Mouse (Mus musculus) kidney, embryonic 15.5 days (tissue): ENCODE data around the gene Ngfr. TPM values are rescaled to one million over a fixed set of nuclear protein-coding genes. Genes with fewer than 3 reads are reported as not detected.
A peak's percentile ranks its signal among the peaks of the same experiment; 100 is the strongest.

Source experiments
- ATAC-seq: fragments of 200-750 bp; cut with Nextera tagmentation; replicated peaks from 2 replicates; pipeline ENCODE4 v1.8.0; 2017; ENCODE audit warnings: moderate TSS enrichment; ENCODE audit not compliant: low FRiP score
- H3K27ac ChIP-seq: fragments of 300-500 bp; sonication (generic); 2 replicates; pipeline ENCODE4 v1.5.1; 2015; ENCODE audit warnings: mild to moderate bottlenecking, inconsistent platforms
- H3K27me3 ChIP-seq: fragments of 300-500 bp; sonication (generic); 2 replicates; pipeline ENCODE4 v1.6.1; 2015; ENCODE audit warnings: inconsistent platforms
- H3K36me3 ChIP-seq: fragments of 300-500 bp; sonication (generic); 2 replicates; pipeline ENCODE4 v1.6.1; 2015; ENCODE audit warnings: inconsistent platforms
- H3K4me1 ChIP-seq: fragments of 300-500 bp; sonication (generic); 2 replicates; pipeline ENCODE4 v1.6.1; 2015; ENCODE audit warnings: inconsistent platforms
- H3K4me2 ChIP-seq: fragments of 300-500 bp; sonication (generic); 2 replicates; pipeline ENCODE4 v1.6.1; 2015; ENCODE audit warnings: moderate library complexity, mild to moderate bottlenecking, inconsistent platforms
- H3K4me3 ChIP-seq: fragments of 300-500 bp; sonication (generic); replicated peaks from 2 replicates; pipeline ENCODE4 v1.5.1; 2015; ENCODE audit warnings: mild to moderate bottlenecking, inconsistent platforms
- H3K9ac ChIP-seq: fragments of 300-500 bp; sonication (generic); 2 replicates; pipeline ENCODE4 v1.6.1; 2015; ENCODE audit warnings: mild to moderate bottlenecking, inconsistent platforms
- H3K9me3 ChIP-seq: fragments of 300-500 bp; sonication (generic); replicated peaks from 2 replicates; pipeline ENCODE4 v1.6.1; 2016; ENCODE audit warnings: inconsistent platforms
- WGBS: fragments of 180-500 bp; shearing (Covaris S2); methylation state at CpG from one replicate; pipeline ENCODE4 v1.1.7; 2015; ENCODE audit warnings: mixed read lengths; 5-methylcytosine and 5-hydroxymethylcytosine counted together
- polyA plus RNA-seq: library from polyadenylated mRNA; unstranded; fragments of >200 nt; fragmentation: Nextera tagmentation; extraction: Ambion mirVana; gene quantifications from 2 replicates; pipeline ENCODE4 v1.2.1, GENCODE M21; 2015

Gene Ngfr
- polyA plus RNA-seq, 1 experiment from 2014 or later = 28.7 TPM

- Histone ChIP-seq H3K9ac (no peak overlapping the region), H3K9me3 (0 out of 2 replicates have a peak, but pooled peaks cover 3% of the 10 kb centered on the region), H3K4me1 (peaks cover 22% of the 10 kb centered on the region), H3K36me3 (no peaks in the 10 kb centered on the region), H3K4me2 (no peak overlapping the region), H3K27ac (no peak overlapping the region), H3K27me3 (peaks cover 4% of the 10 kb centered on the region; the same call in 1 of the 2 replicates), H3K4me3 (no peak overlapping the region)
- 74% methylated on average over 3 of the region's 3 CpGs for whole genome bisulfite sequencing
- ATAC-seq = no peak
These were observed 26.8 kb downstream of the Ngfr start for GRCm38 (mm10) chr11:95560773-95561172.

GRCm38 (mm10) chr11:95559761-95560160 lies 27.8 kb downstream of the Ngfr start:
- no peak for ATAC-seq
- H3K36me3 ChIP-seq = no peaks in the 10 kb centered on the region
- H3K9ac ChIP-seq = no peak overlapping the region
- no peak overlapping the region for H3K4me3 ChIP-seq
- no peak overlapping the region for H3K27ac ChIP-seq
- H3K4me2 ChIP-seq = no peak overlapping the region
- H3K27me3 ChIP-seq = peaks cover 4% of the 10 kb centered on the region; the same call in 1 of the 2 replicates
- H3K9me3 ChIP-seq = 0 out of 2 replicates have a peak, but pooled peaks cover 3% of the 10 kb centered on the region
- peaks cover 30% of the 10 kb centered on the region for H3K4me1 ChIP-seq
- WGBS = 59% methylated on average over 2 of the region's 2 CpGs

GRCm38 (mm10) chr11:95557719-95558118 lies 29.8 kb downstream of the Ngfr start:
- WGBS = 54% methylated on average over 6 of the region's 6 CpGs
- Histone ChIP-seq H3K4me2 (no peak overlapping the region), H3K36me3 (no peaks in the 10 kb centered on the region), H3K4me1 (peaks cover 28% of the 10 kb centered on the region), H3K9me3 (no peaks in the 10 kb centered on the region), H3K27ac (no peak overlapping the region), H3K9ac (no peak overlapping the region), H3K27me3 (peaks cover 4% of the 10 kb centered on the region; the same call in 1 of the 2 replicates), H3K4me3 (no peak overlapping the region)
- no peak for ATAC-seq

GRCm38 (mm10) chr11:95557032-95557431 lies 30.5 kb downstream of the Ngfr start:
- no peaks in the 10 kb centered on the region for H3K36me3 ChIP-seq
- no peak overlapping the region for H3K4me3 ChIP-seq
- no peaks in the 10 kb centered on the region for H3K9me3 ChIP-seq
- H3K27ac ChIP-seq = no peak overlapping the region
- H3K4me2 ChIP-seq = no peak overlapping the region
- WGBS = 87% methylated on average over 6 of the region's 6 CpGs
- no peak overlapping the region for H3K9ac ChIP-seq
- peaks cover 4% of the 10 kb centered on the region; the same call in 1 of the 2 replicates for H3K27me3 ChIP-seq
- peaks cover 24% of the 10 kb centered on the region for H3K4me1 ChIP-seq
- no peak for ATAC-seq

GRCm38 (mm10) chr11:95555279-95555678 lies 32.3 kb downstream of the Ngfr start:
- Histone ChIP-seq H3K9ac (no peak overlapping the region), H3K9me3 (no peaks in the 10 kb centered on the region), H3K4me1 (peaks cover 19% of the 10 kb centered on the region), H3K27me3 (peaks cover 4% of the 10 kb centered on the region; the same call in 1 of the 2 replicates), H3K4me3 (no peak overlapping the region), H3K36me3 (no peaks in the 10 kb centered on the region), H3K4me2 (no peak overlapping the region), H3K27ac (0 out of 2 replicates have a peak overlapping the region, but pooled peaks have one; percentile 11)
- 13% methylated on average over 8 of the region's 8 CpGs for WGBS
- no peak for ATAC-seq

- WGBS = 82% methylated on average over 12 of the region's 12 CpGs
- H3K4me1 ChIP-seq = peaks cover 9% of the 10 kb centered on the region
- no peaks in the 10 kb centered on the region for H3K9me3 ChIP-seq
- no peaks in the 10 kb centered on the region for H3K36me3 ChIP-seq
- H3K9ac ChIP-seq = no peak overlapping the region
- ATAC-seq = no peak
- H3K4me3 ChIP-seq = no peak overlapping the region
- no peak overlapping the region for H3K4me2 ChIP-seq
- no peak overlapping the region for H3K27ac ChIP-seq
- no peaks in the 10 kb centered on the region for H3K27me3 ChIP-seq
These were observed 37.1 kb downstream of the Ngfr start for GRCm38 (mm10) chr11:95550301-95551021.

- no peak for ATAC-seq
- no peak overlapping the region for H3K27ac ChIP-seq
- WGBS = 61% methylated on average over 10 of the region's 10 CpGs
- no peak overlapping the region for H3K4me3 ChIP-seq
- no peaks in the 10 kb centered on the region for H3K9me3 ChIP-seq
- no peak overlapping the region for H3K9ac ChIP-seq
- H3K36me3 ChIP-seq = no peaks in the 10 kb centered on the region
- H3K4me2 ChIP-seq = no peak overlapping the region
- H3K27me3 ChIP-seq = no peaks in the 10 kb centered on the region
- H3K4me1 ChIP-seq = peaks cover 23% of the 10 kb centered on the region
These were observed 41.3 kb downstream of the Ngfr start for GRCm38 (mm10) chr11:95546021-95546782.

- H3K4me1 ChIP-seq = peaks cover 33% of the 10 kb centered on the region
- WGBS = 87% methylated on average over 8 of the region's 8 CpGs
These were observed 42.8 kb downstream of the Ngfr start for GRCm38 (mm10) chr11:95544546-95545327.

GRCm38 (mm10) chr11:95540637-95541385 lies 46.7 kb downstream of the Ngfr start:
- Histone ChIP-seq H3K36me3 (no peaks in the 10 kb centered on the region), H3K4me1 (peaks cover 33% of the 10 kb centered on the region), H3K4me2 (peak overlapping the region; percentile 49), H3K27ac (0 out of 2 replicates have a peak overlapping the region, but pooled peaks have one; percentile 22), H3K9ac (no peak overlapping the region; the same call in 1 of the 2 replicates), H3K9me3 (no peaks in the 10 kb centered on the region), H3K4me3 (no peak overlapping the region; the same call in 1 of the 2 replicates), H3K27me3 (0 out of 2 replicates have a peak, but pooled peaks cover 2% of the 10 kb centered on the region)
- 17% methylated on average over 18 of the region's 18 CpGs for WGBS
- peak; percentile 20; the same call in 1 of the 2 replicates for ATAC-seq

More at GRCm38 (mm10) chr11:95544546-95545327, 42.8 kb downstream of the Ngfr start:
- Histone ChIP-seq H3K27me3 (0 out of 2 replicates have a peak, but pooled peaks cover 2% of the 10 kb centered on the region), H3K9ac (no peak overlapping the region), H3K9me3 (no peaks in the 10 kb centered on the region), H3K4me3 (no peak overlapping the region), H3K27ac (0 out of 2 replicates have a peak overlapping the region, but pooled peaks have one; percentile 39), H3K36me3 (no peaks in the 10 kb centered on the region), H3K4me2 (no peak overlapping the region)
- ATAC-seq = no peak

- H3K4me2 ChIP-seq = no peak overlapping the region
- no peak overlapping the region for H3K4me3 ChIP-seq
- no peak overlapping the region for H3K9ac ChIP-seq
- H3K9me3 ChIP-seq = no peaks in the 10 kb centered on the region
- 80% methylated on average over 15 of the region's 15 CpGs for WGBS
- 0 out of 2 replicates have a peak, but pooled peaks cover 2% of the 10 kb centered on the region for H3K27me3 ChIP-seq
- H3K36me3 ChIP-seq = no peaks in the 10 kb centered on the region
- no peak for ATAC-seq
- no peak overlapping the region for H3K27ac ChIP-seq
- H3K4me1 ChIP-seq = peaks cover 27% of the 10 kb centered on the region
These were observed 49.0 kb downstream of the Ngfr start for GRCm38 (mm10) chr11:95538378-95539104.
